Mouse (Mus musculus) urinary bladder, adult 2 months (tissue): ENCODE data around the gene Epor. TPM values are rescaled to one million over a fixed set of nuclear protein-coding genes. Genes with fewer than 3 reads are reported as not detected.

ENCODE experiments used
- DNase-seq: peaks from one replicate; pipeline ENCODE4 v3.0.0; 2022; ENCODE audit warnings: low spot score
- polyA plus RNA-seq: library from polyadenylated mRNA; depleted of rRNA; stranded (reverse); fragments of >200 nt; gene quantifications from 2 replicates; pipeline ENCODE4 v1.2.3, GENCODE M21; 2012

The Epor gene
- polyA plus RNA-seq, 1 experiment, result 2.1 TPM

DNA sequence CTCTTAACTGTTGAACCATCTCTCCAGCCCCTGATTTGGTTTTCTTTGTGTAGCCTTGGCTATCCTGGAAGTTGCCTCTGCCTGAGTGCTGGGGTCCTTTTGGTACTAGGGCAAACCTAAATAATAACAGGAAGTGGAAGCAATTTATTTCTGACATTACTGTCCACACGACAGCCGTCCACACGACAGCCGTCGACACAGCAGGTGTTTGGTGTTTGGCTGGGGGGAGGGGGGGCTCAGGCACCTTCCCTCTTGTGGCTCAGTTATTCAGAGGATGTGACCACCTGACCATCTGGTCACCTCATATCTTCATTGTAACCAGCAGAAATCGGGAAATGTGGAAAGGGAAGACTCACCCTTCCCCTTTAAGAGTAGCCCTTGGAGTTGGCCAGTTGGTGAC lies 5.6 kb upstream of the Epor start:
- DNase-seq, result no peak

DNA sequence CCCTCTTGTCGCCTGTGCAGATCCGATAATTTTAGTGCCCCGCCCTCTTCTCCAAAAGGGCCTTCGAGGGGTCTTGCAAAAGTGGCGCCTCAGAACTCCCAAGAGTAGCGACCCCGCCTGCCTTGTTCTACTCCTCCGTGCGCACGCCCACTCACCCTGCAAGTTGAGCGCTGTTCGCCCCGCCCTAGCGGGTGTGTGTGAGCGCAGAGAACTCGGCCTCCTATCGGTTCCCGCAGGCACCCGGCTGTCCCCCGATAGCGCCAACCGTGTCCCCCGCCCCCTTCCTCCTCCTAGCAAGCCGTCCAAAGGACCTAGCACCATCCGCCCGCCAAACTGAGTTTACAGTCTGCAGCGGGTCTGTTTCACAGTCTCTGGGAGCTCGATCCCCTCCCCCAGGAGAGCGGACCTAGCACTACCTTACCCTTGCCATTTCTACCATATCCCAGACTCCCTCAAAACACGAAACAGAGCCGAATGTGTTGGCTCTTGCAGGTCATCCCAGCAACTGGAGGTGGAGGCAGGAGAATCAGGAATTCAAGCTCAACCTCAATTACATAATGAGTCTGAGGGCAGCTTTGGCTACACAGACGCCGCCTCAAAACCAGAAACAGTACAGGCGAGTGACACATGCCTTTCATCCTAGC lies 768 bp downstream of the Epor start:
- DNase-seq, result no peak

DNA sequence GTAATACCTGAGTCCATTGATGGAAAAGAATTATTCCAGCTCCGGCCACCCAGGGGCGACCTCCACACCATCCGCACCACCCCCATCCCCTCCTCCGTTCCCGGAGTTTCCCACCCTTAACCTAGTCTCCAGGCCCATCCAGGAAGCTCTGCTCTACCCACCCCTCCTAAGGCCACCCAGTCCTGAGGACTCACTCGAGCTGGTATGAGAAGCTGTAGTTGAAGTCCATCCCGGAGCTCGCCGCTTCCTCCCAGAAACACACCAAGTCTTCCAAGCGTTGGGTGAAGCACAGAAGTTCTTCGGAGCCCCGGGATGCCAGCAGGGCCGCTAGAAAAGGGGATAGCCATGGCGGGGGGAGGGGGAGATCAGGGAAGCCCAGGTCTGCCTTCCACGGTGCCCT lies 1.3 kb downstream of the Epor start:
- no peak for DNase-seq

DNA sequence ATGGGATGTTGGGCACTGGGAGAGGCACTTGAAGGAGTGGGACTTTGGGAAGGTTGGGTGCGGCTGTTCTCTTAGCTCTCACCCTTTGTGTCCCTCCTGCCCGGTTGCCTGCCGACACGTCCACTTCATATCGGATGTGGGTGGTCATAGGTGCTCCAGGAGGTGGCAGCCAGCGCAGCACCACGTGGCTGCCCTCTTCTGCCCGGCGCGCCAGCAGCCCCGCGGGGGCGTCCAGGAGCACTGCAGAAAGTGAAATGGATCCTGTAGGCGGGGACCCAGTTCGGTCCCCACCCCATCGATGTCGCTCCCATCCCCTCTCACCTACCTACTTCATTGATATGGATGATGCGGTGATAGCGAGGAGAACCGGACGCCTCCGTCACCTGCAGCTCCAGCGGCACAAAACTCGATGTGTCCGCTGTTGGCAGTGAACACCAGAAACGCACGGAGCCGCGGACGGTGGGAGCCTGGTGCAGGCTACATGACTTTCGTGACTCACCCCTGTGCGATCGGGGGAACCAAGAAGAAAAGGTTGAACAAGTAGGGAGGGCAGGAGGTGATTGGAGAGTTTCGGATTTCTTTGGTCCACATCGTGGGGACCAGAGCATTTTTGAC lies 1.8 kb downstream of the Epor start:
- no peak for DNase-seq

DNA sequence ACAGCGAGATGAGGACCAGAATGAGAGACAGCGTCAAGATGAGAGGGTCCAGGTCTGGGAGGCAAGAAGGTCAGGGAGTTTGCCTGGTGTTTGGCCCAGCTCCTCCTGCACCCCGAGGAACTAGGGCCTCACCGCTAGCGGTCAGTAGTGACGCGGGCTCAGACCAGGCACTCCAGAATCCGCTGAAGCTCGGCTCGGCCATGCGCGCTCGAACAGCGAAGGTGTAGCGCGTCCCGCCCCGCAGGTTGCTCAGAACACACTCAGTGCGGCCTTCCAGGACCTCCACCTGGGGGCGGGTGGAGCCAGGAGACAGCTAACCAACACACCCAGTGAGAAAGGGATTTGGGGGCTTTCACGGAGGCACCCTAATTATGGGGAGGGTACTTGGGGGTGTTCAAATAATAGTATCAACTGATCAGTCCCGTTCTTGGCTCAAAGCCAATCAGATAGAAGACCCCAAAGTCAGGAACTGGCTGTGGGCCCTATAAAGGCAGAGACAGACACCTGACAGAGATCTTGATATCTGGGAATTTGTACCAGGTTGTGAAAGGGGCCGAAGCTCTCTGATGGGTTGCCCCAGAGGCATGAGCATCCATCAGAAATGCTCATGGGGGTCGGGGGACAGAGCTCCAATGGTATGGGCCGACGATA lies 2.6 kb downstream of the Epor start:
- DNase-seq, result no peak

DNA sequence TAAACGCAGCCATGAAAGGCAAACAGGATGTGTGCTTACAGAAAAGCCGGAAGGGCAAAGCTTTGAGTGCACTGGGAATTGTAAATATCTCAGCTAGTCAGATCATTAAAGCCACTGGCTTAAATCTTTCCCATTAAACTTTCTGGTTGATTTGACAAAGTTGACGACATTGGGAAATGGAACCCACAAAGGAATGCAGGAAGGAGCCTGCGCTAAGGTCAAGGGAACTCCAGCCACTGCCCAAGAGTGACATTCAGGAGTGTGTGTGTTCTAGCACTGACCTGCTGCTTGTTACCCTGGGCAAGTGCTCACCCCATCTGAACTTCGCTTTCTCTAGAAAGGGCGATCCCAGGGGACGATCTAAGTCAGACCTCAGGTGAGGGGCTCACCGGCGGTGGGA lies 3.2 kb downstream of the Epor start:
- no peak for DNase-seq

DNA sequence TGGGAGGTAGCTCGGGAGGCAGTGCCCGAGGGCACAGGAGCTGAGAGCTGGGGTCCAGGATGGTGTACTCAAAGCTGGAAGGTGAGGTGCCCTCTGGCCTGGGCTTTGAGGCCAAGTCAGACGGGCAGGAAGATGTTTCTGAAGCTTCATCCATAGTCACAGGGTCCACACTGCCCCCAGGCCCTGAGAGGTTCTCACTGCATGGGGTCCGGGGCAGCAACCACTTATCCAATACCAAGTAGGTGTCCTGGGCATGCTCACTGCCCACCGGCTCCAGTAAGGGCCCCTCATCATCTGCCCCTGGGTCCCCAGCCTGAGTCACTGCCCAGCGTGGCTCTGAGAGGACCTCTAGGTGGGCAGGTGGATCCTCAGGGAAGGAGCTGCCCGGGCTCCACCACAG lies 4.1 kb downstream of the Epor start:
- DNase-seq, result no peak

DNA sequence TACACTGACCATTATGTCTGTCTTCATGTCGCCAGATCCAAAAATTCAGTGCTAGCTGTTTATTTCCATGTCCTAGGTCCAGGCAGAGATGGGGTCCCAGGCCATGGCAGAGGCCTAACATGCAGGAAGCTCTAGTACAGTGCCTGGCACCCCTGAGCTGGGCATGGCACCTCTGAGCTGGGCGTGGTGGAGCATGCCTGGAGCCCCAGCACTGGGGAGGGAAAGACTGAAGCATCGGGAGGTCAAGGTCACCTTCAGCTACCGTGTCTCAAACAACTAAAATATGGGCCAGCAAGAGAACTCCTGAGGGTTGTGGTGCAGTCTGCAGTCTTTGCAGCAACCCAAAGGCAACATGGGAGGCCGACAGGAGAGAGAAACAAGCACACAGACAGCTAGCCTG lies 4.9 kb downstream of the Epor start:
- DNase-seq, result no peak

DNA sequence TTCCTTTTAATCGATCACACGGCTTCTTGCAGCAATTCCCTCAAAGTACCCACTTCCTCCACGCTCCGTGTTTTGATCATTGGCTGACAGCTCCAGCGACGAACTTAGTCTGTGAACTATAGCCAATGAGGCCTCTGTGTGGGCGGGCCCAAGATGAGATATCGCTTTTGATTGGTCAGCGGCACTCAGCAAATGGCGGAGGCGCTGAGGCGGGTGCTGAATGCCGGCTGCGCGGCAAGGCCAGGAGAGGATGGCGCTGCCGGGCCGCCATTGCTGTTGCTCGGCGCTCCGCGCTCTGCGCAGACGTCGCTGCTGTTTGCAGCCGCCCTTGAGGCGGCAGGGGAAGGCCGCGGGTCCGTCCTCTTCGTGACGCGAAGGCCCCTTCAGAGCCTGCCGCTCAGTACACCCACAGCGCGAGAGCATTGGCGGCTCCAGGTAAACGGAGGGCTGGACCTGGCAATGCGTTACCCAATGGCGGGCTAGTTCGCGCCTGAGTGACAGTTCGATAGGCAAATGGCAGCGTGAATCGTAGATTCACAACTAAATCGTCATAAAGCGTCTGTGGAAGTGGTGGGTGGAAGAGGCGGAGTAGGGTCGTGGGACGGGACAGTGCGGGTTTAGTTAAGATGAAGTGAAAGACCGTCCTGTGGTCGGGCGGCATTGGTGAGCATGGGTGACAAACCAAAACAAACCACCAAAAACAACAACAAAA lies 7.6 kb downstream of the Epor start, which contains the start of gene Swsap1:
Swsap1 (plus strand) TSS at position 186 of the 712 bp plus-strand sequence.
- peak; percentile 98 for DNase-seq

DNA sequence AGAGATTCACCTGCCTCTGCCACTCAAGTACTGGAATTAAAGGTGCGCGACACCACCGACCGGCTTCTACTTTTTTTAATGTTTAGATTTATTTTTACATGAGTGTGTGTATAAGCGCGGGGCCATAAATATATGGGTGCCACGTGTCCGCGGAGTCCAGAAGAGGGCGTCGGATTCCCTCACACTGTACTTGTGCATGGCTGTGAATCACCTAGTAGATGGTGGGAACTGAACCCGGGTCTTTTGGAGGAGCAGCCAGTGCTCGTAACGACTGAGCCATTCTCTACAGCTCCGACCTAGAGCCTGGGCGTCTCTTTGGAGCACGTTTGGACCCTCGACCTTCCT lies 8.1 kb downstream of the Epor start:
- no peak for DNase-seq

DNA sequence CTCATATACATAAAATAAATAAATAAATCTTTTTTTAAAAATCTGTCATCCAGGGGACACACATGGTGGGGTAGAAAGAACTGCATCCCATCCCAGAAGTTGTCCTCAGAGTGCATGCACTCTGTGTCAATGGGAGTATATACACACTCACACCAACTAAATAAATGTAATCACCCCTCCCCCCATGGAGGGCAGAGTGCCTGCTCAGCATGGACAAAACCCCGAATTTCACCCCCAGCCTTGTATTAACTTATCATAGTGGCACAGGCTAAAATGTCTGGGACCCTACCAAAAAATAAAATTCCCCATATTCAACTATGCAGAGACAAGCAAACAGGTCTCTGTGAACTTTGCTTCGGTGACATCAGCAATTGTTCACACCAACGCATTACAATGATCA lies 8.7 kb downstream of the Epor start:
- DNase-seq, result no peak

DNA sequence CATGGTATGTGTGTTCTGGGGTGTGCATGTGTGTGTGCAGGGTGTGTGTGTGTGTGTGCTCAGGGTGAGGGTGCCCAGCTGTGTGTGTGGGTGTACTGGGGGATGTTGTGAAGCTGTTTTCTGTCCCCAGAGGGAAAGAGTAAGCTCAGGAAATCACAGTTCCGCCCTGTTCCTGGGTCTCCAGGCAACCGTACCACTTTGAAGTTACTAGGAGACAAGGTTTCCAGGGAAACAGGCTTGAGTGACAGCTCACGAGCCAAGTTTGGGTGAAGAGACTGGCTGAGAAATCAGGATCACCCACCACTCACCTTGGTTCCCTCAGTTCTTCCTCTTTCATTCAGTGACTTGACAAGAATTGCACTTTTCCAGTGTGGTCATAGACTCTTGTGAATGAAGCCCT lies 9.7 kb downstream of the Epor start:
- no peak for DNase-seq

DNA sequence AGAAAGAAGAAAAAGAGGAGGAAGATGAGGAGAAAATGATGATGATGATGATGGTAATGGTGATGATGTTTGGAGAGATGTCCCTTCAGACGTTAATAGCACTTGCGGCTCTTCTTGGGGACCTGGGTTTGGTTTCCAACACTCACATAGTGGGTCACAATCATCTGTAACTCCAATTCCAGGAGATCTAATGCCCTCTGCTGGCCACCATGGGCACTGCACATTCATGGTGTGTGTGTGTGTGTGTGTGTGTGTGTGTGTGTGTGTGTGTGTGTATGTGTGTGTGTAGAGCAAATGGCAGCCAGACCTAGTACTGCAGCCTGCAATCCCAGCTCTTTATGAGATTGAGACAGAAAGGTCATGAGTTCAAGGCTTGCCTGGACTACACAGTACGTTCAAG lies 11.3 kb downstream of the Epor start:
- no peak for DNase-seq

DNA sequence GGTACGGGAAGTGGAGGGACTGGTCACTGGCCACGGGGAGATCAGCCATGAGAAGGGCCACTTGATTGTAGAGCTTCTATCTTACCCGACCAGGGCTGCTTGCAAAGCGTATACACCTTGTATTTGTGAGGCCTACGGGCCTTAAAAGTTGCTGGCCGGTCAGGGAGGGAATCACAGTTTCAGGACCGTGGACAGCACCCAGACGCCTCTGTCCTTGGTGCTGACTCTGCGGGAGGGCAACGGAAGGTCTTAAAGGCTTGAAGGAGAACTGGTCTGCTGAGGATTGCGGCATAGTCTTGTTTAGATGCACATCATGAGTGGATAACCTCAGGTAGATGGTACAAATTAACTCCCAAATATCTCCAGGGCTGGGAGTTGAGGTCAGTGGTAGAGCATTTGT lies 13.0 kb downstream of the Epor start:
- no peak for DNase-seq

DNA sequence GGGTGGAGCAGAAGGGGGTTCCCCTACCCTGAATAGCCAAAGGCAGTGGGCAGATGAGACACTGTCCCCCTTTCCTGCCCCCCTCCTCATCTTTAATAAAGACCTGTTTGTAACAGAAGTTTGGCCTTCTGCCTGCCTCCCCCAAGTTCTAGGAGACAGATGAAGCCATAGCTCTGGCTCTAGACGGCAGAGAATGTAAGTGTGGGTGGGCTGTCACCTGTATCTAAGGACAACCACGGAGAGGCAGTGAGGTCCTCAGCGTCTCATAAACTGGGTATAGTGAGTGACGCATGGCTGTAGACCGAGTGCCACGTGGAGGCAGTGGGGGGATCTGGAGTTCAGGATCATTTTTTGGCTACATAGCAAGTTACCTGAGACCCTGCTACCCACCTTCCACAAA lies 14.5 kb downstream of the Epor start:
- no peak for DNase-seq

DNA sequence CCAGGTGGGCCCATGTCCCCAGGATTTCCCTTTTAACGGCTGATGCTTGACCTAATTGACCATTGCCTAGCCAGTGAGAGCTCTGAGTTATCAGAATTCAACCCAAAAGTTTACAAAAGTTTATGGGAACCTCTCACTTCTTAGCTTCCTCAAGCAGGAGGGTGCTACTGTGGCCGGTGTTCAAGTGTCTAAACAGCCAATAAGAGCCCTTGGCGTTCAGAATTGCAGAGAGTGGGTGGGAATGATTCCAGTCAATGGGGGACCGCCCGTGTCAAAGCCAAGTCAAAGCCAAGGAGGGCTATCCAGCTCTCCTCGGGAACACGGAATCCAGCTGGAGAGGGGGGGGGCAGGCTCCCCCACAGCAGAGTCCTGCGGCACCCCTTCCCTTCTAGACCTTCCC lies 15.2 kb downstream of the Epor start:
- no peak for DNase-seq

DNA sequence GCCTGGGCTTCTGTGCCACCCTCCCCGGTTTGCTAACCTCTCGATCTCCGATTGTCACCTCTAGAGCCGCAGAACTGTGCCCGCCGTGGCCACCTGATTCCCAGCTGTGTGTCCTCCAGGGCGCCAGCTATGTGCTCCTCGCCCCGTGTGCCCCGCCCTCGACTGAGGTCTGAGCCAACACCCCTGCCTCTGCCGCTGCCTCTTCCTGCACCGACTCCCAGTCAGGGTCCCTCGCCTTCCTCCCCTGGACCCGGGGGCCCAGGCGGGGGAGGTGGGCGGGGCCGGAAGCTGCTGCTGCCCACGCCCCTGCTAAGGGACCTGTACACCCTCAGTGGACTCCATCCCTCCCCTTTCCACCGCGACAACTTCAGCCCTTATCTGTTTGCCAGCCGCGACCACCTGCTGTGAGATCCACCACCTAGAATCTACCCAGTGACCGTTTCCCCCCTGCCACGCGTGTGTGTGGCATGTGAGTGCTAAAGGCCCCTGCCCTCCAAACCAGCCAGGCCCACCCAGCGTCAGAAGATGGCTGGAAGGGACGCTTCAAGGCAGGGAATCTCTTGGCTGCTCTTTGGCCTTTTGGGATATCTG lies 15.7 kb downstream of the Epor start:
- no peak for DNase-seq

DNA sequence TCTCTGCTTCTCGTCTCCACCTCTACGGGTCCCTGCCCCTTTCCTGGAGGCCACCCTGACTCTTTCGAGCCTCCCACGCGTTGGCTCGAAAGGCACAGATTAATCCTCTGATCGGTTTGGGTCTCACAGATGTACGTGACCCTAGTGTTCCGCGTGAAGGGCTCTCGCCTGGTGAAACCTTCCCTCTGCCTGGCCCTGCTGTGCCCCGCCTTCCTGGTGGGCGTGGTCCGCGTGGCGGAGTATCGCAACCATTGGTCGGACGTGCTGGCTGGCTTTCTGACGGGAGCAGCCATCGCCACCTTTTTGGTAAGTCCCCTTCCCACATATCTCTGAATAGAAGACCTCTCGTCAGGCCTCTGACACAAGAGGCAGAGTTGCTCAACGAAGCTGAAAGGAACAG lies 19.0 kb downstream of the Epor start:
- DNase-seq, result no peak

DNA sequence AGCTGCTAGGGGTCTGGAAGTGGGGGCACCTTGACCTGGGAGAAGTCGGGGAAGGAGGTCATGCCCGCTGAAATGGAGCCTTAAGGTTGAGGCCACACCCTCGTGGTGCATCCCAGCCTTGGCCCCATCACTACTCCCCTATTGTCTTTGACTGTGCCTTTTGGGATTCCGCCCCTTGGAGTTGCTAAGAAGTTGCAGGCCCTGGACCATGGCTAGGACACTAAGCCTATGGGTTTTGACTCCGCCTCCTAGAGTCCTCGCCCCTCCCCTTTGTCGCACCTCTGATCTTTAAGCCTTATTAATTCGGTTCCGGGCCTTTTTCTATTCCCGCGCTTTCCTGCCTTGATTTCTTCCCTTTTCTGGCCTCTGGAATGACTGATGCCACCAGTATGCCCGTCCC lies 19.7 kb downstream of the Epor start:
- no peak for DNase-seq

DNA sequence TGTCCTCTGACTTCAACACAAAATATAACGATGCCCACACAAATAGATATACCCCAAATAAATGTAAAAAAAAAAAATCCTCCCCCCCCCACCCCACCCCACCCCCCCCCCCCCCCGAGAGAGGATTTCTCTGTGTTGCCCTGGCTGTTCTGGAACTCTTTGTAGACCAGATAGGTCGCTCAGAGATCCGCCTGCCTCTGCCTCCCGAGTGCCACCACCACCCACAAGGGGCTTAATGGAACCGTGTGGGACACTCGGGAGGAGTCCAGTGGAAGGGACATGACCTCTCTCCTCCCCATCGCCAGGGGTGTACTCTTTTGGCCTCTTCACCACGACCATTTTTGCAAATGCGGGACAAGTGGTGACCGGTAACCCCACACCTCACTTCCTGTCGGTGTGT lies 20.3 kb downstream of the Epor start:
- no peak for DNase-seq

DNA sequence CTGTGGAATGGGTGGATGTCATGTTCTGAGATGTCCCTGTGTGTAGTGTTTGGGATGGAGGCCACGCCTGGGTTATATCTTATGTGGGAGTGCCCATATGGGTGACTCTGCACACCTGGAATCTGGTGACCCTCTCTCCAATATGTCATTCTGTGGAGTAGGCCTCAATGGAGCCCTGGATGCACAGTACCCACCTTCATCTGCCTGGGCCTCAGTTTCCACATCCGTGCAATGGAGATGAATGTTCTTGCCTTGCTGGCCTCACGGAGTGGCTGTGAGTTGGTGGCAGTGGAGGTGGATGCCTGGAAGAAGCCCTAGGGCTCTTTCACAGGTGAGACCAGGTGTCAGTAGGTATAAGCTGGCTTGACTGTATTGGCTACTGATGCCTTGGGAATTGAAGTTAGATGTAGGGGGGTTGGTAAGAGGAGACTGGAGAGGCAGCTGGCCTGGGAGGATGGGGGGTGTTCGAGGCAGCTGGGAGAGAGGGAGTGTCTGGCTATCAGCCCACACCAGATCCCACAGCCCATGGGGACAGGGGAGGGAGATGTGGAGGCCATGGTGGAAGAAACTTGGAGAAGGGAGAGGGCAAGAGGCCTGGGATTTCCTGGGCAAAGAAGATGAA lies 25.0 kb downstream of the Epor start:
- no peak for DNase-seq

DNA sequence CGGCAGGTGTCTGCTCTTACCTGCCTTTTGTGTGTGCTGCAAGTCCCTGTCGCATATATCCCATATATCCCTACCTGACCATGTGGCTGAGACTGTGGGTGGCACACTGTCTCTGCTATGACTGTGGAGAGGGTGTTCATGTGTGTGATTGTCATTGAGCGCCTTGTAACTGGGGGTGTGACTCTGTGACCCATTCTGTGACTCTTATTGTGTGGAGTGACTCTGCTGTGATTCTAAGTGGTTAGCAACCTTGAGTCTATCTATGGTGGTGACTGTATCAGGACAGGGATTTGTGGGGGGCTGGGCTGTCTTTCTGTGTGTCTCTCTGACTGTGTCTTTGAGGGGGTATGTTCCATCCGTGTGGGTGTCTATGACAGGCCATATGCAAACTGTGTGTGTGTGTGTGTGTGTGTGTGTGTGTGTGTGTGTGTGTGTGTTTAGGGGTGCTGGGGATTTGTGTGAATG lies 25.6 kb downstream of the Epor start:
- no peak for DNase-seq
